Mouse (Mus musculus) liver, adult 2 months (tissue): ENCODE results near the gene Hist2h2be. TPM values are rescaled to one million over a fixed set of nuclear protein-coding genes. Genes with fewer than 3 reads are reported as not detected.

Experiments
- DNase-seq: peaks from one replicate; pipeline ENCODE4 v3.0.0-alpha.2; 2011; ENCODE audit warnings: low read depth, low spot score; ENCODE audit errors: extremely low read depth
- H3K27ac ChIP-seq: fragments of 200-500 bp; replicated peaks from 2 replicates; pipeline ENCODE4 v1.5.1; 2012; ENCODE audit warnings: low read depth, mild to moderate bottlenecking, control low read depth, inconsistent platforms, low read length; ENCODE audit not compliant: insufficient read depth
- H3K27me3 ChIP-seq: fragments of 200-500 bp; 2 replicates; pipeline ENCODE4 v1.6.1; 2012; ENCODE audit warnings: mild to moderate bottlenecking, moderate library complexity, low read length, inconsistent platforms; ENCODE audit not compliant: control insufficient read depth, insufficient read depth
- H3K36me3 ChIP-seq: fragments of 200-500 bp; 2 replicates; pipeline ENCODE4 v1.6.1; 2012; ENCODE audit warnings: low read length, inconsistent platforms; ENCODE audit not compliant: control insufficient read depth, insufficient read depth
- H3K4me1 ChIP-seq: fragments of 200-500 bp; 2 replicates; pipeline ENCODE4 v1.6.1; 2011; ENCODE audit warnings: low read length; ENCODE audit not compliant: control insufficient read depth, insufficient read depth
- H3K4me3 ChIP-seq: fragments of 200-500 bp; 2 replicates; pipeline ENCODE4 v1.5.1; 2011; ENCODE audit warnings: low read depth, mild to moderate bottlenecking, control low read depth, low read length, moderate library complexity; ENCODE audit not compliant: insufficient read depth
- H3K79me2 ChIP-seq: fragments of 200-500 bp; 2 replicates; pipeline ENCODE4 v1.6.1; 2012; ENCODE audit warnings: inconsistent platforms, mild to moderate bottlenecking, low read length, moderate library complexity; ENCODE audit not compliant: control insufficient read depth, insufficient read depth
- H3K9ac ChIP-seq: fragments of 200-500 bp; 2 replicates; pipeline ENCODE4 v1.6.1; 2012; ENCODE audit warnings: low read depth, mild to moderate bottlenecking, control low read depth, inconsistent platforms, low read length
- CTCF ChIP-seq: fragments of 200-500 bp; IDR thresholded peaks from 2 replicates; pipeline ENCODE4 v1.5.1; 2011; ENCODE audit warnings: low read depth, low read length, control low read depth
- POLR2A ChIP-seq: fragments of 200-500 bp; IDR thresholded peaks from 2 replicates; pipeline ENCODE4 v1.6.1; 2011; ENCODE audit warnings: low read length, control low read depth; ENCODE audit not compliant: insufficient read depth; ENCODE audit errors: extremely low read depth
- WGBS: fragments of 180-500 bp; shearing (Covaris S2); methylation state at CpG from one replicate; pipeline ENCODE4 v1.1.7; 2018; 5-methylcytosine and 5-hydroxymethylcytosine counted together
- polyA plus RNA-seq: library from polyadenylated mRNA; depleted of rRNA; stranded (reverse); fragments of >200 nt; gene quantifications from 2 replicates; pipeline ENCODE4 v1.2.3, GENCODE M21; 2012
- total RNA-seq: library from RNA; depleted of rRNA; stranded (reverse); fragments of >200 nt; gene quantifications from 2 replicates; pipeline ENCODE4 v1.2.3, GENCODE M21; 2014

Hist2h2be gene
- total and polyA plus RNA-seq, 2 experiments, result 1.4 to 2.9 TPM

DNA sequence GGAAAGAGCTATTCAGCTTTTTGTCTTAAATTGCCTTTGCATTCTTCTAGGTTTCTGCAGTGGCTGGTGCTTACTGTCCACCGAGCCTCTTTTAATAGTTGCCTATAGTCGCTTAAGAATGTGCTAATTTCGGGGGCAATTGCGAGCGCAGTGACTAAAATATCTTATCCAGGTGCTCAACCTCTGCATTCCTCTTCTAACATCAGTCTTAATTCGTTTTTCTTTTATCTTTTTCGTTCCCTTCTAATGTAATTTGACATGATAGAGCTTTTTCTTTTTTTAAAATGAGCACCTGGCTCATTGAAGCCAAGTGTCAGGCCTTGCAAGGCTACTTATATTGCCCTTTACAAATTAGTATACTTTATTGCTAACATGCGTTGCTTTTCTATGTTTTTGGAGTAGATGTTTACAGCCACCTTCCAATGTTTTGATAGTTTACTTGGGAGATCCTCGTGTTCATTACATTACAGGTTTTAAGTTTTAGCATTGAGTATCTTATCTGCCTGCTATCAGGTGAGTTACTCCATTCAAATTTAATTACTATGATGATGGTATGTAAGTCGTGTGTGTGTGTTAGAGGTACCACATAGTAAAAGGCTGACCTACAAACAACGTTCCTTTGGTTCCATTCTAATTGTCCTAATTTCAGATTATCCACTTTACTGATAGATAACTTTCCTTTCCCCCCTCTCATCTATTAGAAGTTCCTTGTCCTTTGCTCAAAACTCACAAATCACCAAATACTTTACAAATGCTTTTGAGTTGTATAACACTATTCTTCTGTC lies 26.6 kb downstream of the Hist2h2be start:
- Histone ChIP-seq H3K36me3 (no peaks in the 10 kb centered on the region), H3K27me3 (no peaks in the 10 kb centered on the region), H3K9ac (no peak overlapping the region), H3K79me2 (no peaks in the 10 kb centered on the region), H3K4me3 (no peak overlapping the region), H3K4me1 (peaks cover 10% of the 10 kb centered on the region), H3K27ac (no peak overlapping the region)
- WGBS, result 45% methylated on average over 11 of the region's 11 CpGs
- TF ChIP-seq POLR2A (no peak), CTCF (no peak)
- DNase-seq, result no peak

DNA sequence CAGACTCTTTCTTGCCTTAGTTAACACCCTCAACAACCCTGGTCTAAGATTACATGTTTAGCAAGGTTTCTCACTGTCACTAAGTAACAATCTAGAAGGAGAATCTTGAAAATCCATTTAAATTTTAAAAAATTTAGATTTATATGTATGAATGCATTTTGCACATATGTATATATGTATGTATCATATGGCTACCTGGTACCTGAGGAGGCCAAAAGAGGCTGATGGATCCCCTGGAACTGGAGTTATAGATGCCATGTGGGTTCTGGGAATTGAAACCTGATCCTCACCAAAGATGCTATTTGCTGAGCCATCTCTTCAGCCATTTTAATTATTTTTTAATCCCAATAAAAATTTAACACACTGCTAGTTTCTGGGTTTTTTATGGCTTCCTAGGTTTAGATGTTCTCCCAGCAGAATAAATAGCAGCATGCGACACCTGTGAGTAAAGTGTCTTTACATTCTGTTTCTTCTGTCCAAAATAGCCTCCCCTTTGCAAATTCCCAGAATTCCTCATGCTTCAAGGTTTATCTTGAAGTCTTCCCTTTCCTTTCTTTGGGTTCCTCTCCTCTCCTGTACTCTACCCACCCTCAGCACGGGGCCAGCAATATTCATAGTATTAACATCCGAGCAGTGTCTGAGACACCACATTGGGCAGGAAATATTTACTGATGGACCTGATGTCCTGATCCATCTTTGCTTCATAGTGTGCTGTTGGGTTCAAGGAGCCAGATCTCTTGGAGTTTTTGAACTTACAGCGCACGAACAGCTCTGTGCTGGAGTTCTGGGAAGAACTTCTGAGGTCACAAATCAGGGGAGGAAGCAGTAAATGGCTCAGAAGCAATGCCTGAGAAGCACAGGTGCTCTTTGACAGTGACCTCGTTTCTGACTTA lies 27.5 kb downstream of the Hist2h2be start:
- TF ChIP-seq CTCF (no peak), POLR2A (no peak)
- Histone ChIP-seq H3K27ac (no peak overlapping the region), H3K4me1 (peaks cover 8% of the 10 kb centered on the region), H3K4me3 (no peak overlapping the region), H3K36me3 (no peaks in the 10 kb centered on the region), H3K9ac (no peak overlapping the region), H3K79me2 (no peaks in the 10 kb centered on the region), H3K27me3 (no peaks in the 10 kb centered on the region)
- DNase-seq, result no peak
- 60% methylated on average over 6 of the region's 6 CpGs for WGBS

DNA sequence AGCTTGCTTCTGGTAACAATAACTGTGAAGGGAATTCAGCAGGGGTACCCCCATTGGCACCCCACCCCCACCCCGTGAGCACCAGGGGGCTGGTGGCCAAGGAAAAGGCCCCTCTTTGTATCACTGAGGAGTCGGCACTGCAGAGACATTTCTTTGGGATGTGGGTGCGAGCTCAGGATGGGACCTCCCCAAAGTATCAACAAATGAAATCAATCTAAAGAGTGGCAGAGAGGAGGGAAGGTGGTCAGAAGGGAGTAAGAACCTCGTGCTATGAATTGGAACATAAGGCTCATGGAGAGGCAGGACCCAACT lies 28.1 kb downstream of the Hist2h2be start:
- H3K27ac ChIP-seq, result no peak overlapping the region
- H3K79me2 ChIP-seq, result no peaks in the 10 kb centered on the region
- TF ChIP-seq CTCF (no peak), POLR2A (no peak)
- H3K27me3 ChIP-seq, result no peaks in the 10 kb centered on the region
- DNase-seq, result no peak
- 58% methylated on average over 4 of the region's 4 CpGs for WGBS
- no peaks in the 10 kb centered on the region for H3K36me3 ChIP-seq
- no peak overlapping the region for H3K4me3 ChIP-seq
- peaks cover 7% of the 10 kb centered on the region for H3K4me1 ChIP-seq
- no peak overlapping the region for H3K9ac ChIP-seq

DNA sequence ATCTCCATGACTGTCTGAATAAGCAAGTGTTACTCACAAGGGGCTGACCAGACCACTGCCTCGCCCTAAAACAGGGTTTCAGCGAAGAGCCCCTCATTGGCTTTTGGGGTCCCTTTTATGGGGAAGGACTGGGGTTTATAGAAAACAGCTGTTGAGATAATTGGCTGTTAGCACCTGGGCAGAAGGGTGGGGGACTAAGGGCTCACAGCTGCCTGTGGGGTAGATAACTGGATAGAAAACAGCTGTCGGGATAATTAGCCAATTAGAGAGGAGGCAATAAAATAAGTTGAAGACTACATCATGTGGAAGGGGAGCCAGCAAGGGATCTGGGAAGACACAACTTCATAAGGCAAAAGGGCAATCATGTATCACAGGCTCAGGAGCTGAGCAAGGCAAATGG lies 30.0 kb downstream of the Hist2h2be start:
- Histone ChIP-seq H3K9ac (no peak overlapping the region), H3K27me3 (no peaks in the 10 kb centered on the region), H3K4me3 (no peak overlapping the region), H3K36me3 (no peaks in the 10 kb centered on the region), H3K27ac (no peak overlapping the region), H3K4me1 (peaks cover 2% of the 10 kb centered on the region; the same call in 1 of the 2 replicates), H3K79me2 (no peaks in the 10 kb centered on the region)
- WGBS, result 94% methylated on average over 3 of the region's 3 CpGs
- no peak for DNase-seq
- TF ChIP-seq POLR2A (no peak), CTCF (no peak)

DNA sequence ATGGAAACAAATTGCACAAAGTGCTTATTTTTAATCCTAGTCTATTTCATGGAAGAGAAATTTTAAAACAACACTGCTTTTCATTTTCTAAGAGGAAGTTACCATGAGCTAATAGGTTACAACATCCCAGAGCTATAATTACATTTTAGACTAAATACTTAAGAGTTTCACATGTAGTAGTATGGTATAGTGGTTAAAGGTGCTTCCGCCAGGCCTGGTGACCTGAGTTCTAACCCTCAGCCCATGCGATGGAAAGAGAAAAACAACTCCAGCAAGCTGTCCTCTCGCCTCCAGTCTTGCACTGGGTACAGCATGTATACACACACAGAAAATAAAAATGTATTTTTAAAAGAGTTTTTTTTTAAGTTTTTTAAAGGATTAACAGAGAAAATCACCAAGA lies 30.9 kb downstream of the Hist2h2be start:
- 80% methylated on average over 3 of the region's 3 CpGs for WGBS
- no peak overlapping the region for H3K9ac ChIP-seq
- no peaks in the 10 kb centered on the region for H3K36me3 ChIP-seq
- H3K79me2 ChIP-seq, result no peaks in the 10 kb centered on the region
- H3K4me3 ChIP-seq, result no peak overlapping the region
- no peaks in the 10 kb centered on the region for H3K27me3 ChIP-seq
- H3K27ac ChIP-seq, result no peak overlapping the region
- H3K4me1 ChIP-seq, result peaks cover 2% of the 10 kb centered on the region
- no peak for DNase-seq
- TF ChIP-seq POLR2A (no peak), CTCF (no peak)
